Mouse (Mus musculus) heart, postnatal 0 days (tissue): ENCODE measurements around the gene Kmo. TPM values are rescaled to one million over a fixed set of nuclear protein-coding genes. Genes with fewer than 3 reads are reported as not detected.

ENCODE experiments used
- ATAC-seq: fragments of 200-750 bp; cut with Nextera tagmentation; 2 replicates; pipeline ENCODE4 v1.8.0; 2017; ENCODE audit warnings: low read depth, moderate number of reproducible peaks, moderate library complexity; ENCODE audit not compliant: insufficient read depth
- DNase-seq: peaks from one replicate; pipeline ENCODE4 v3.0.0-alpha.2; 2016; ENCODE audit warnings: low spot score
- H3K27ac ChIP-seq: fragments of 300-500 bp; sonication (generic); 2 replicates; pipeline ENCODE4 v1.5.1; 2014; ENCODE audit warnings: low read depth, mild to moderate bottlenecking
- H3K27me3 ChIP-seq: fragments of 300-500 bp; sonication (generic); 2 replicates; pipeline ENCODE4 v1.6.1; 2014; ENCODE audit warnings: low read length, mixed read lengths; ENCODE audit not compliant: control insufficient read depth, insufficient read depth
- H3K36me3 ChIP-seq: fragments of 300-500 bp; sonication (generic); replicated peaks from 2 replicates; pipeline ENCODE4 v1.6.1; 2014; ENCODE audit warnings: low read length, mixed read lengths; ENCODE audit not compliant: control insufficient read depth, insufficient read depth
- H3K4me1 ChIP-seq: fragments of 300-500 bp; sonication (generic); 2 replicates; pipeline ENCODE4 v1.6.1; 2014; ENCODE audit warnings: antibody characterized with exemption; ENCODE audit not compliant: control insufficient read depth, insufficient read depth
- H3K4me2 ChIP-seq: fragments of 300-500 bp; sonication (generic); 2 replicates; pipeline ENCODE4 v1.6.1; 2014; ENCODE audit warnings: low read depth, mild to moderate bottlenecking, low read length, moderate library complexity
- H3K4me3 ChIP-seq: fragments of 300-500 bp; sonication (generic); 2 replicates; pipeline ENCODE4 v1.5.1; 2014; ENCODE audit warnings: low read depth, low read length
- H3K9ac ChIP-seq: fragments of 300-500 bp; sonication (generic); replicated peaks from 2 replicates; pipeline ENCODE4 v1.6.1; 2014; ENCODE audit warnings: low read depth, low read length, mixed read lengths
- H3K9me3 ChIP-seq: fragments of 300-500 bp; sonication (generic); replicated peaks from 2 replicates; pipeline ENCODE4 v1.6.1; 2016; ENCODE audit warnings: low read length; ENCODE audit not compliant: control insufficient read depth
- CTCF ChIP-seq: IDR thresholded peaks from 2 replicates; pipeline ENCODE4 v1.5.1; 2016; ENCODE audit warnings: antibody characterized with exemption, control low read depth, low read depth
- EP300 ChIP-seq: IDR thresholded peaks from 2 replicates; pipeline ENCODE4 v1.6.1; 2016; ENCODE audit warnings: antibody characterized with exemption, low read depth
- WGBS: fragments of 180-500 bp; shearing (Covaris S2); extraction: QIAGEN DNeasy Blood & Tissue Kit; methylation state at CpG from one replicate; pipeline ENCODE4 v1.1.7; 2014; 5-methylcytosine and 5-hydroxymethylcytosine counted together
- polyA plus RNA-seq: library from polyadenylated mRNA; unstranded; fragments of >200 nt; fragmentation: Nextera tagmentation; extraction: Ambion mirVana; gene quantifications from 2 replicates; pipeline ENCODE4 v1.2.1, GENCODE M21; 2015
- total RNA-seq: library from RNA; depleted of rRNA; stranded (reverse); fragments of >200 nt; gene quantifications from 2 replicates; pipeline ENCODE4 v1.2.3, GENCODE M21; 2014; ENCODE audit warnings: low replicate concordance

The Kmo gene
- total and polyA plus RNA-seq, 2 experiments from 2014 or later, result 0.03 TPM; not detected in 1

GRCm38 (mm10) chr1:175582799-175583198, 37.4 kb upstream of the Kmo start:
- H3K27ac ChIP-seq, result no peak overlapping the region
- no peak overlapping the region for H3K9ac ChIP-seq
- no peaks in the 10 kb centered on the region for H3K4me1 ChIP-seq
- no peak for TF ChIP-seq EP300
- TF ChIP-seq CTCF, result no peak
- no peak overlapping the region for H3K4me3 ChIP-seq
- DNase-seq, result no peak
- 79% methylated on average over 4 of the region's 4 CpGs for WGBS
- H3K36me3 ChIP-seq, result no peaks in the 10 kb centered on the region
- H3K27me3 ChIP-seq, result no peaks in the 10 kb centered on the region
- no peaks in the 10 kb centered on the region for H3K9me3 ChIP-seq
- ATAC-seq, result no peak
- no peak overlapping the region for H3K4me2 ChIP-seq

GRCm38 (mm10) chr1:175585267-175585666, 34.9 kb upstream of the Kmo start:
- Histone ChIP-seq H3K4me3 (no peak overlapping the region), H3K27me3 (no peaks in the 10 kb centered on the region), H3K4me1 (no peaks in the 10 kb centered on the region), H3K9me3 (no peaks in the 10 kb centered on the region), H3K27ac (no peak overlapping the region), H3K4me2 (no peak overlapping the region), H3K9ac (no peak overlapping the region), H3K36me3 (no peaks in the 10 kb centered on the region)
- ATAC-seq (no peak), DNase-seq (no peak)
- TF ChIP-seq EP300 (no peak), CTCF (no peak)
- WGBS, result 49% methylated on average over 2 of the region's 2 CpGs

- Histone ChIP-seq H3K4me1 (no peaks in the 10 kb centered on the region), H3K27ac (no peak overlapping the region), H3K4me2 (no peak overlapping the region), H3K9ac (no peak overlapping the region), H3K36me3 (no peaks in the 10 kb centered on the region), H3K9me3 (no peaks in the 10 kb centered on the region), H3K27me3 (no peaks in the 10 kb centered on the region), H3K4me3 (no peak overlapping the region)
- TF ChIP-seq CTCF, result no peak
- no peak for TF ChIP-seq EP300
- 62% methylated on average over 5 of the region's 5 CpGs for WGBS
- DNase-seq, result no peak
- ATAC-seq, result no peak
These were observed 33.5 kb upstream of the Kmo start for GRCm38 (mm10) chr1:175586656-175587055.

- Histone ChIP-seq H3K27ac (no peak overlapping the region), H3K36me3 (no peaks in the 10 kb centered on the region), H3K27me3 (no peaks in the 10 kb centered on the region), H3K4me3 (no peak overlapping the region), H3K9ac (no peak overlapping the region), H3K4me1 (no peaks in the 10 kb centered on the region), H3K9me3 (0 out of 2 replicates have a peak, but pooled peaks cover 4% of the 10 kb centered on the region), H3K4me2 (no peak overlapping the region)
- TF ChIP-seq CTCF (no peak), EP300 (no peak)
- WGBS, result 86% methylated on average over 1 of the region's 1 CpGs
- no peak for DNase-seq
- ATAC-seq, result no peak
These were observed 27.3 kb upstream of the Kmo start for GRCm38 (mm10) chr1:175592832-175593231.

- TF ChIP-seq CTCF (no peak), EP300 (no peak)
- Histone ChIP-seq H3K27ac (no peak overlapping the region), H3K9ac (no peak overlapping the region), H3K4me2 (no peak overlapping the region), H3K36me3 (peaks cover 63% of the 10 kb centered on the region), H3K9me3 (no peaks in the 10 kb centered on the region), H3K27me3 (no peaks in the 10 kb centered on the region), H3K4me1 (no peaks in the 10 kb centered on the region), H3K4me3 (no peak overlapping the region)
- 77% methylated on average over 11 of the region's 11 CpGs for WGBS
- no peak for ATAC-seq
- no peak for DNase-seq
These were observed 17.9 kb upstream of the Kmo start for GRCm38 (mm10) chr1:175602231-175602630.

GRCm38 (mm10) chr1:175603390-175603789, 16.8 kb upstream of the Kmo start:
- Histone ChIP-seq H3K27me3 (no peaks in the 10 kb centered on the region), H3K4me3 (no peak overlapping the region), H3K9ac (no peak overlapping the region), H3K9me3 (no peaks in the 10 kb centered on the region), H3K36me3 (peaks cover 74% of the 10 kb centered on the region), H3K27ac (no peak overlapping the region), H3K4me1 (no peaks in the 10 kb centered on the region), H3K4me2 (no peak overlapping the region)
- peak; percentile 38 for TF ChIP-seq CTCF
- TF ChIP-seq EP300, result no peak
- DNase-seq (no peak), ATAC-seq (no peak)
- 66% methylated on average over 6 of the region's 6 CpGs for WGBS
